ENCODE assay signal across 8 mouse cellular contexts in the genomic region with DNA sequence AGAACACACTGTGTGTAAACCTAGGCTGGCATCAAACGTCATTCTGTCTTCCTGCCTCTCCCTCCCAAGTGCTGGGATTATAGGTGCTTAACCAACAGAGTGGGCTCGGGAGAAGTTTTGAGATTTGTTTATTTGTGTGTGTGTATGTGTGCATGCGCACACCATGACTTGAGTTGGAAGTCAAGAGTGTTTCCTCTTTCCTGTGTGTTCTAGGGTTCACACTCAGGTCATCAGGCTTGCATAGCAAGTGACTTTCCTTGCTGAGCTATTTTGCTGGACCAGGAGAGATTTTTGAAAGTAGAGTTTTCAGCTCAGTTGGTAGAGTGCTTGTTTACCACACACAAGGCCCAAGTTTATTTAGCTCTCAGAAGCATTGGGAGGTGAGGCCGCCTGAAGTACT. TPM values are rescaled to one million over a fixed set of nuclear protein-coding genes. Genes with fewer than 3 reads are reported as not detected.
A peak's percentile ranks its signal among the peaks of the same experiment; 100 is the strongest.
DNase-seq lines count a peak whose midpoint lies in the region; ATAC-seq lines count a peak whose summit lies in the region.

No protein-coding gene starts in this region.

- H3K4me1 ChIP-seq in embryonic facial prominence, embryonic 11.5 days (ENCODE audit: control insufficient read depth, insufficient read depth, low read length) = no peaks in the 10 kb centered on the region
- peaks cover 16% of the 10 kb centered on the region for H3K4me1 ChIP-seq in intestine, embryonic 16.5 days (ENCODE audit: control insufficient read depth, insufficient read depth, low read length)

- peaks cover 5% of the 10 kb centered on the region; the same call in 1 of the 2 replicates for H3K36me3 ChIP-seq in embryonic facial prominence, embryonic 11.5 days (replicated peaks; ENCODE audit: control insufficient read depth, insufficient read depth, low read depth, low read length)
- H3K36me3 ChIP-seq in intestine, embryonic 16.5 days (ENCODE audit: control insufficient read depth, insufficient read depth, low read length) = peaks cover 6% of the 10 kb centered on the region

- no peak for ATAC-seq in embryonic facial prominence, embryonic 11.5 days (replicated peaks; ENCODE audit: insufficient number of reproducible peaks, low FRiP score, low TSS enrichment, low read depth)
- no peak for ATAC-seq in intestine, embryonic 16.5 days

- H3K27ac ChIP-seq in embryonic facial prominence, embryonic 11.5 days (replicated peaks; ENCODE audit: low read depth, low read length) = no peak overlapping the region
- no peak overlapping the region for H3K27ac ChIP-seq in intestine, embryonic 16.5 days (ENCODE audit: low read length)

- WGBS in embryonic facial prominence, embryonic 11.5 days = 63% methylated on average over 4 of the region's 4 CpGs
- 58% methylated on average over 4 of the region's 4 CpGs for WGBS in intestine, embryonic 16.5 days

- H3K9me3 ChIP-seq in embryonic facial prominence, embryonic 11.5 days (replicated peaks; ENCODE audit: control insufficient read depth, low read length) = no peaks in the 10 kb centered on the region
- no peaks in the 10 kb centered on the region for H3K9me3 ChIP-seq in intestine, embryonic 16.5 days (ENCODE audit: control insufficient read depth, low read length)

- H3K27me3 ChIP-seq in embryonic facial prominence, embryonic 11.5 days (ENCODE audit: control insufficient read depth, insufficient read depth, low read length) = no peaks in the 10 kb centered on the region
- no peaks in the 10 kb centered on the region for H3K27me3 ChIP-seq in intestine, embryonic 16.5 days (replicated peaks; ENCODE audit: control insufficient read depth, insufficient read depth, low read length)

- no peak overlapping the region for H3K9ac ChIP-seq in embryonic facial prominence, embryonic 11.5 days (replicated peaks; ENCODE audit: low read length)
- no peak overlapping the region for H3K9ac ChIP-seq in intestine, embryonic 16.5 days (ENCODE audit: low read depth, low read length)

- peak; percentile 51 for DNase-seq in A20 (ENCODE audit: low read depth, low spot score)
- DNase-seq in embryonic facial prominence, embryonic 11.5 days (ENCODE audit: low spot score) = peak; percentile 1
- DNase-seq in lung, postnatal 25 days (ENCODE audit: low spot score) = peak; percentile 31
- DNase-seq in cerebellum, postnatal 14 days = no peak
- DNase-seq in adrenal gland, adult 8-10 months = no peak
- no peak for DNase-seq in urinary bladder, postnatal 4 days (ENCODE audit: low spot score in 2 of 2)
- DNase-seq in frontal cortex, postnatal 25 days (ENCODE audit: low spot score in 2 of 2) = no peak

- peak overlapping the region; percentile 21; the same call in 1 of the 2 replicates for H3K4me2 ChIP-seq in embryonic facial prominence, embryonic 11.5 days (ENCODE audit: low read depth, low read length)
- H3K4me2 ChIP-seq in intestine, embryonic 16.5 days (ENCODE audit: low read depth, low read length) = peak overlapping the region; percentile 34; the same call in 1 of the 2 replicates

- H3K4me3 ChIP-seq in embryonic facial prominence, embryonic 11.5 days (ENCODE audit: low read depth, low read length) = no peak overlapping the region
- no peak overlapping the region for H3K4me3 ChIP-seq in intestine, embryonic 16.5 days (ENCODE audit: low read length)

RNA-seq across cellular contexts. Expression of gene Itch, which starts 1.8 kb away (rescaled TPM):
- polyA plus RNA-seq in embryonic facial prominence, embryonic 11.5 days (2014; fragmentation: Nextera tagmentation; extraction: Ambion mirVana) = 51.1 and 55.7 TPM in 2 replicates
- 40.3 and 41.3 TPM in 2 replicates for polyA plus RNA-seq in intestine, embryonic 16.5 days (2015; fragmentation: Nextera tagmentation; extraction: Ambion mirVana)
- 10 to 100 TPM; 47.2 to 72.7 (median 56.8) TPM for total RNA-seq in adrenal gland, adult 8-10 months (2022)

Comparison
In these comparisons a context has a peak if more than half of its experiments do, and no peak if none do; other contexts are left out.
1. DNase-seq: peak in A20 (single experiment), embryonic facial prominence, embryonic 11.5 days (single experiment) and lung, postnatal 25 days (single experiment); none in cerebellum, postnatal 14 days (0 of 2), adrenal gland, adult 8-10 months (single experiment), urinary bladder, postnatal 4 days (0 of 2) and frontal cortex, postnatal 25 days (0 of 2).